Mouse (Mus musculus): ENCODE data around the gene Olfr169. TPM values are rescaled to one million over a fixed set of nuclear protein-coding genes. Genes with fewer than 3 reads are reported as not detected.
"Not testable (repeated sequence)": the region's sequence is repeated elsewhere in the genome, so short reads cannot be mapped to it uniquely, and the experiment has no call there.

Olfr169 gene
- polyA plus RNA-seq (2016; fragmentation: Nextera tagmentation; extraction: Ambion mirVana) = not detected in 2 replicates

- not testable (repeated sequence) for H3K4me1 ChIP-seq (replicated peaks); DNase-seq (ENCODE audit: low spot score)
- 90% methylated on average over 2 of the region's 2 CpGs for WGBS
These were observed at the start of gene Olfr169 for GRCm38 (mm10) chr16:19571709-19572108. TSS of gene Olfr169 (minus strand) at chr16:19571809.

GRCm38 (mm10) chr16:19611782-19612181 lies 40.2 kb upstream of the Olfr169 start, which contains the start of gene Olfr170:
TSS of gene Olfr170 (minus strand) at chr16:19611882.
- 86% methylated on average over 2 of the region's 2 CpGs for WGBS
- H3K27me3 ChIP-seq (ENCODE audit: insufficient read depth, poor library complexity, severe bottlenecking) = not testable (repeated sequence)

More at GRCm38 (mm10) chr16:19571709-19572108, at the start of gene Olfr169:
- not testable (repeated sequence) for H3K36me3 ChIP-seq; H3K9me3 ChIP-seq; H3K27ac ChIP-seq; H3K27me3 ChIP-seq (ENCODE audit: insufficient read depth, poor library complexity, severe bottlenecking); H3K4me3 ChIP-seq

GRCm38 (mm10) chr16:19603166-19603565 lies 31.6 kb upstream of the Olfr169 start:
- DNase-seq (ENCODE audit: low spot score) = no peak
- Histone ChIP-seq H3K4me3 (no peak overlapping the region), H3K4me1 (replicated peaks) (no peaks in the 10 kb centered on the region), H3K36me3 (no peaks in the 10 kb centered on the region), H3K9me3 (peaks cover 10% of the 10 kb centered on the region; the same call in 1 of the 2 replicates), H3K27me3 (ENCODE audit: insufficient read depth, poor library complexity, severe bottlenecking) (no peaks in the 10 kb centered on the region), H3K27ac (no peak overlapping the region)
- WGBS = 67% methylated on average over 2 of the region's 2 CpGs

More at GRCm38 (mm10) chr16:19611782-19612181, 40.2 kb upstream of the Olfr169 start, which contains the start of gene Olfr170:
- not testable (repeated sequence) for DNase-seq (ENCODE audit: low spot score); H3K4me1 ChIP-seq (replicated peaks); H3K36me3 ChIP-seq; H3K27ac ChIP-seq; H3K4me3 ChIP-seq; H3K9me3 ChIP-seq

- not testable (repeated sequence) for H3K27ac ChIP-seq; H3K4me3 ChIP-seq; H3K4me1 ChIP-seq (replicated peaks); DNase-seq (ENCODE audit: low spot score); H3K36me3 ChIP-seq; H3K27me3 ChIP-seq (ENCODE audit: insufficient read depth, poor library complexity, severe bottlenecking)
- 90% methylated on average over 7 of the region's 7 CpGs for WGBS
- H3K9me3 ChIP-seq = peaks cover 13% of the 10 kb centered on the region
These were observed 18.2 kb downstream of the Olfr169 start for GRCm38 (mm10) chr16:19553429-19553828.

- DNase-seq (ENCODE audit: low spot score); H3K36me3 ChIP-seq; H3K27me3 ChIP-seq (ENCODE audit: insufficient read depth, poor library complexity, severe bottlenecking); H3K27ac ChIP-seq; H3K4me1 ChIP-seq (replicated peaks); H3K4me3 ChIP-seq: not testable (repeated sequence)
- WGBS = 100% methylated on average over 3 of the region's 3 CpGs
- peaks cover 11% of the 10 kb centered on the region for H3K9me3 ChIP-seq
These were observed 19.4 kb downstream of the Olfr169 start for GRCm38 (mm10) chr16:19552246-19552645.

DNA sequence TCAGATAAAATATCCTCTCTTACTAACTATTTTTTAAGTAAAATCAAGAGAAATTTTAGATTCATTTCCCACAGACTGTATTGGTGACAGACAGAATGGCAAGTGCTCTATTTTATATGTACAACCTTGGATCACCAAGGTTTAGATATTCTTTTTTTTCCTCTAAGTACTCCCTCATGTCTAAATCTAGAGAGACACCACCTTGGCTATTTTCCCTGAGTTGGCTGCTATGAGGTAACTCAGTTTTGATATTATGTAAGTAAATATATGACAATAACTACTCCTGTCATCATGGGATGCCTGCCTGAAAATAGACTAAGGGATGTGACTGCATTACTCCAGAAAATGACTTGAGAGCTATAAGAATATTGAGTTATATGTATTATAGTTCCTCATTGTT lies 36.2 kb downstream of the Olfr169 start, which contains the start of gene Olfr168:
Olfr168 (minus strand) TSS at position 101 of the 400 bp plus-strand sequence.
- H3K27me3 ChIP-seq (ENCODE audit: insufficient read depth, poor library complexity, severe bottlenecking) = no peaks in the 10 kb centered on the region
- DNase-seq (ENCODE audit: low spot score) = no peak
- H3K4me1 ChIP-seq (replicated peaks) = no peaks in the 10 kb centered on the region
- no peaks in the 10 kb centered on the region for H3K36me3 ChIP-seq
- H3K4me3 ChIP-seq = no peak within 1 kb of the TSS
- H3K27ac ChIP-seq = no peak within 1 kb of the TSS
- H3K9me3 ChIP-seq = peaks cover 7% of the 10 kb centered on the region; the same call in 1 of the 2 replicates

GRCm38 (mm10) chr16:19522166-19522565 lies 49.4 kb downstream of the Olfr169 start, which contains the start of gene Olfr167:
TSS of gene Olfr167 (minus strand) at chr16:19522266.
- no peaks in the 10 kb centered on the region for H3K36me3 ChIP-seq
- 89% methylated on average over 2 of the region's 2 CpGs for WGBS

More at GRCm38 (mm10) chr16:19522166-19522565, 49.4 kb downstream of the Olfr169 start, which contains the start of gene Olfr167:
- Histone ChIP-seq H3K9me3 (0 out of 2 replicates have a peak, but pooled peaks cover 3% of the 10 kb centered on the region), H3K4me3 (no peak within 1 kb of the TSS), H3K27me3 (ENCODE audit: insufficient read depth, poor library complexity, severe bottlenecking) (no peaks in the 10 kb centered on the region), H3K27ac (no peak within 1 kb of the TSS), H3K4me1 (replicated peaks) (no peaks in the 10 kb centered on the region)
- no peak for DNase-seq (ENCODE audit: low spot score)

Other genes with a start within 250 kb of the Olfr169 start
- gene Olfr165, start 148.7 kb downstream of the Olfr169 start, polyA plus RNA-seq (2016; fragmentation: Nextera tagmentation; extraction: Ambion mirVana) = not detected in 2 replicates
- not detected in 2 replicates for gene Olfr166, start 88.1 kb downstream of the Olfr169 start, polyA plus RNA-seq (2016; fragmentation: Nextera tagmentation; extraction: Ambion mirVana)
- not detected in 2 replicates for gene Olfr167, start 49.5 kb downstream of the Olfr169 start, polyA plus RNA-seq (2016; fragmentation: Nextera tagmentation; extraction: Ambion mirVana)
- not detected in 2 replicates for gene Olfr168, start 36.3 kb downstream of the Olfr169 start, polyA plus RNA-seq (2016; fragmentation: Nextera tagmentation; extraction: Ambion mirVana)
- gene Olfr170, start 40.1 kb upstream of the Olfr169 start, polyA plus RNA-seq (2016; fragmentation: Nextera tagmentation; extraction: Ambion mirVana) = not detected in 2 replicates
- not detected in 2 replicates for gene Olfr171, start 58.1 kb upstream of the Olfr169 start, polyA plus RNA-seq (2016; fragmentation: Nextera tagmentation; extraction: Ambion mirVana)
- 0.07 and 0.11 TPM in 2 replicates for gene Lamp3, start 134.6 kb upstream of the Olfr169 start, polyA plus RNA-seq (2016; fragmentation: Nextera tagmentation; extraction: Ambion mirVana)
- 32.3 and 35.4 TPM in 2 replicates for gene B3gnt5, start 188.4 kb upstream of the Olfr169 start, polyA plus RNA-seq (2016; fragmentation: Nextera tagmentation; extraction: Ambion mirVana)